Mouse (Mus musculus): Measurements from ENCODE around the gene H2al1j.
"Not testable (repeated sequence)": the region's sequence is repeated elsewhere in the genome, so short reads cannot be mapped to it uniquely, and the experiment has no call there.

H2al1j gene

DNA sequence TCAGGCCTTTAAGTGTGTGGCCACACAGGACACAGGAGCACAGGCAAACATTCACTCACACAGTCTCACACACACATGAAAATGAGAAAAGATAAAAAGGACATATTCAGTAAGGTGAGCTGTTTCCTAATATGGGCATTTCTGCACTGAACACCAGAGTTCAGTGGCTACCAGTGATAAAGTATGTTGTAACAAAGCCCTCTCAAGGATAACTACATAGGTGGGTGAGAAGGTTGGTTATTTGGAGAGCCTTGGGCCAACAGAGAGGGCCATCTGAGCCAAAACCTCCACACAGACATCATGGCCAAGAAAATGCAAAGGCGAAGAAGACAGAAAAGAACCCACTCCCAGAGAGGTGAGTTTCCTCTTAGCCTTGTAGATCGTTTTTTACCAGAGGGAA, at the start of gene H2al1j:
H2al1j (plus strand) TSS at position 301 of the 400 bp plus-strand sequence.
- DNase-seq, result not testable (repeated sequence)

DNA sequence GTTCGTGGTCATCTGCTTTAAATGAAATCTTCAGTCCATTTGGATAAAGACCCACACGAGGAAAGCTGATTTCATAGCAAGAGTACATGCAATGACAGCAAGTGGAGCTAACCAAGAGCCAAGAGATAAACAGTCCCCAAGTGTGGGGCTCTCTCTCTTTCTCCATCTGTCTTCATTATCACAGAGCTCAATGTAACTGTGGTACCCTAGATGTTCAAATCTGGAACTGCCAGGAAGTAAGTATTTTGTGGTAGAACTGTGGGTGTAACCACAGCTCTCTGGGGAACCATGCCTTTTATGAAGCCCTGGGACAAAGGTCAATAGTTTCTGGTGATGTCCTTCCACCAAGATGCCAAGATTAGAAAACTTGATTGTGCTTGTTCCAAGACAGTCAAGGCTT, 46.9 kb upstream of the H2al1j start:
- no peak for DNase-seq

DNA sequence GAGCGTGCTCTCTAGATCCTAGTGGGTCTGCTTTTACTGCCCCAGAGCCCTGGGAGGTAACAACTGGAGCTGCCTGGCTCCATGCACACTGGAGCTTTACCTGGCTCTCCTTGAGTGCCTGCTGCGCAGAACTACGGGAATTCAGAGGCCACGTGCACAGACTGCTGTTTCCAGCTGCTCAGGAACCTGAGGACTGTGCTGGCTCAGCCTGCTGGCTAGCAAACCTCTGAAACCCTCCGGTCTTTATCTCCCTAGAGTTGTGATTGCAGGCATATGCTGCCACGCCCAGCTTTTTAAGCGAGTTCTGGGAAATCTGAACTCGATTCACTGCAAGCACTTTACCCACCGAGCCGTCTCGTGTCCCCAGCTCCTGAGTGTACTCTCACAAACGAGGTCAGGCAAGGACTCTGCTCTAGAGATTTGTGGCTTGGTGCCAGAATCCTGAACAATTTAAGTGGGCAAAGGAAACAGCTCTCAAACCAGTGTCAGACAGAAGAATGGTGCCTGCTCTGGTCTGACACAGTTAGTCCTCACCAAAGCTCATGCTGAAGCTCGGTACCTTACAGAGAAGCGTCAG, 39.2 kb upstream of the H2al1j start:
- no peak for DNase-seq

- no peak for DNase-seq
These were observed 38.4 kb upstream of the H2al1j start for GRCm38 (mm10) chrX:11289244-11289643.

GRCm38 (mm10) chrX:11298957-11299356, 28.7 kb upstream of the H2al1j start, which contains the start of gene H2al1a:
TSS of gene H2al1a (plus strand) at chrX:11299257.
- not testable (repeated sequence) for DNase-seq

DNA sequence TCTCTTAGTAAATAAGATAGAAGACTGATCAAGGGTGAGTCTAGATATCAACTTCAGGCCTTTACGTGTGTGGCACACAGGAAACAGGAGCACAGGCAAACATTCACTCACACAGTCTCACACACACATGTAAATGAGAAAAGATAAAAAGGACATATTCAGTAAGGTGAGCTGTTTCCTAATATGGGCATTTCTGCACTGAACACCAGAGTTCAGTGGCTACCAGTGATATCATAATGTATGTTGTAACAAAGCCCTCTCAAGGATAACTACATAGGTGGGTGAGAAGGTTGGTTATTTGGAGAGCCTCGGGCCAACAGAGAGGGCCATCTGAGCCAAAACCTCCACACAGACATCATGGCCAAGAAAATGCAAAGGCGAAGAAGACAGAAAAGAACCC, 25.5 kb upstream of the H2al1j start, which contains the start of gene H2al1b:
H2al1b (plus strand) TSS at position 301 of the 400 bp plus-strand sequence.
- not testable (repeated sequence) for DNase-seq

- not testable (repeated sequence) for DNase-seq
These were observed 22.3 kb upstream of the H2al1j start, which contains the start of gene H2al1c for GRCm38 (mm10) chrX:11305355-11305754. TSS of gene H2al1c (plus strand) at chrX:11305655.

DNA sequence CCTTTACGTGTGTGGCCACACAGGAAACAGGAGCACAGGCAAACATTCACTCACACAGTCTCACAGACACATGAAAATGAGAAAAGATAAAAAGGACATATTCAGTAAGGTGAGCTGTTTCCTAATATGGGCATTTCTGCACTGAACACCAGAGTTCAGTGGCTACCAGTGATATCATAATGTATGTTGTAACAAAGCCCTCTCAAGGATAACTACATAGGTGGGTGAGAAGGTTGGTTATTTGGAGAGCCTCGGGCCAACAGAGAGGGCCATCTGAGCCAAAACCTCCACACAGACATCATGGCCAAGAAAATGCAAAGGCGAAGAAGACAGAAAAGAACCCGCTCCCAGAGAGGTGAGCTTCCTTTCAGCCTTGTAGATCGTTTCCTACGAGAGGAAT, 19.1 kb upstream of the H2al1j start, which contains the start of gene H2al1d:
H2al1d (plus strand) TSS at position 301 of the 400 bp plus-strand sequence.
- DNase-seq, result not testable (repeated sequence)

- DNase-seq, result not testable (repeated sequence)
These were observed 16.0 kb upstream of the H2al1j start, which contains the start of gene H2al1e for GRCm38 (mm10) chrX:11311634-11312033. TSS of gene H2al1e (plus strand) at chrX:11311934.

DNA sequence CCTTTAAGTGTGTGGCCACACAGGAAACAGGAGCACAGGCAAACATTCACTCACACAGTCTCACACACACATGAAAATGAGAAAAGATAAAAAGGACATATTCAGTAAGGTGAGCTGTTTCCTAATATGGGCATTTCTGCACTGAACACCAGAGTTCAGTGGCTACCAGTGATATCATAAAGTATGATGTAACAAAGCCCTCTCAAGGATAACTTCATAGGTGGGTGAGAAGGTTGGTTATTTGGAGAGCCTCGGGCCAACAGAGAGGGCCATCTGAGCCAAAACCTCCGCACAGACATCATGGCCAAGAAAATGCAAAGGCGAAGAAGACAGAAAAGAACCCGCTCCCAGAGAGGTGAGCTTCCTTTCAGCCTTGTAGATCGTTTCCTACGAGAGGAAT, 12.8 kb upstream of the H2al1j start, which contains the start of gene H2al1f:
H2al1f (plus strand) TSS at position 301 of the 400 bp plus-strand sequence.
- not testable (repeated sequence) for DNase-seq

DNA sequence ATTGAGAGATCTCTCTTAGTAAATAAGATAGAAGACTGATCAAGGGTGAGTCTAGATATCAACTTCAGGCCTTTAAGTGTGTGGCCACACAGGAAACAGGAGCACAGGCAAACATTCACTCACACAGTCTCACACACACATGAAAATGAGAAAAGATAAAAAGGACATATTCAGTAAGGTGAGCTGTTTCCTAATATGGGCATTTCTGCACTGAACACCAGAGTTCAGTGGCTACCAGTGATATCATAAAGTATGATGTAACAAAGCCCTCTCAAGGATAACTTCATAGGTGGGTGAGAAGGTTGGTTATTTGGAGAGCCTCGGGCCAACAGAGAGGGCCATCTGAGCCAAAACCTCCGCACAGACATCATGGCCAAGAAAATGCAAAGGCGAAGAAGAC, 9.7 kb upstream of the H2al1j start, which contains the start of gene H2al1g:
H2al1g (plus strand) TSS at position 301 of the 400 bp plus-strand sequence.
- DNase-seq, result not testable (repeated sequence)

DNA sequence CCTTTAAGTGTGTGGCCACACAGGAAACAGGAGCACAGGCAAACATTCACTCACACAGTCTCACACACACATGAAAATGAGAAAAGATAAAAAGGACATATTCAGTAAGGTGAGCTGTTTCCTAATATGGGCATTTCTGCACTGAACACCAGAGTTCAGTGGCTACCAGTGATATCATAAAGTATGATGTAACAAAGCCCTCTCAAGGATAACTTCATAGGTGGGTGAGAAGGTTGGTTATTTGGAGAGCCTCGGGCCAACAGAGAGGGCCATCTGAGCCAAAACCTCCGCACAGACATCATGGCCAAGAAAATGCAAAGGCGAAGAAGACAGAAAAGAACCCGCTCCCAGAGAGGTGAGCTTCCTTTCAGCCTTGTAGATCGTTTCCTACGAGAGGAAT, 6.4 kb upstream of the H2al1j start, which contains the start of gene H2al1h:
H2al1h (plus strand) TSS at position 301 of the 400 bp plus-strand sequence.
- DNase-seq, result not testable (repeated sequence)

- DNase-seq, result not testable (repeated sequence)
These were observed 3.3 kb upstream of the H2al1j start, which contains the start of gene H2al1i for GRCm38 (mm10) chrX:11324359-11324758. TSS of gene H2al1i (plus strand) at chrX:11324659.

GRCm38 (mm10) chrX:11345762-11346161, 18.1 kb downstream of the H2al1j start:
- DNase-seq, result no peak

DNA sequence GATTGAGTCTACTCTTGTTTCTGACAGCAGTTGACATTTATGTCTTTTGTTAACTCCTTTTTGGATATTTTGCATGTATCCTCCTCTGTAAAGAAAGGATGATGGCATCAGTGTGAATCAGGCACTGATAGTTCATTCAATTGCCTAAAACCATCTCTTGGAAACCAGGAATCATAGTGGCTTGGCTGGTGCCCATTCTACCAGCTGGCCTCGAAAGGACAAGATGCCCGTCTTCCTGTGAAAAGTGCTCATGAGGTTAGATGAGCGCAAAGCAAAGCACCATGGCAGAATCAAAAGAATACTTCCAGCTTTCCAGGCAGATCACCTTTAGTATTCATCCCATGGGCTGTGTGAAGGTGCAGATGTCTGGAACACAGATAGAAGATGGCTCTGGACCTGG, 19.1 kb downstream of the H2al1j start:
- no peak for DNase-seq

GRCm38 (mm10) chrX:11360823-11361222, 33.2 kb downstream of the H2al1j start:
- DNase-seq, result no peak

DNA sequence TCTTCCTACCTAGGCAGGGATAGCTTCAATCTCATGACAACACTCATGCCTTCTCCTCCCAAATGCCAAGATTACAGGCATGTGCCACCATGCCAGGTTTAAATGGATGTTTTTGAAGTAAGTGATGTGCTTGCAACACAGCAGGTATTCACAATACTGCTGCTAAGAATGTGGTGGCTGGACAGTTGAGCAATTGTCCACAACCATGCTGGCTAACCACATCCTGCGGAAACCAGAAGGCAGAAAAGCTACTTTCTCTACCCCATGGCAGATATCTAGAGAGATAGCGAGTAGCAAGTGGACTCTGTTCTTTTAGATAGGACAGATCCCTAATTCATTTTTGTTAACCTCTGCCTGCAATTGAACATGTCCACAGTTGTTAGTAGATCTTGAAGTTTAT, 33.6 kb downstream of the H2al1j start:
- no peak for DNase-seq

GRCm38 (mm10) chrX:11363890-11364289, 36.3 kb downstream of the H2al1j start:
- no peak for DNase-seq

DNA sequence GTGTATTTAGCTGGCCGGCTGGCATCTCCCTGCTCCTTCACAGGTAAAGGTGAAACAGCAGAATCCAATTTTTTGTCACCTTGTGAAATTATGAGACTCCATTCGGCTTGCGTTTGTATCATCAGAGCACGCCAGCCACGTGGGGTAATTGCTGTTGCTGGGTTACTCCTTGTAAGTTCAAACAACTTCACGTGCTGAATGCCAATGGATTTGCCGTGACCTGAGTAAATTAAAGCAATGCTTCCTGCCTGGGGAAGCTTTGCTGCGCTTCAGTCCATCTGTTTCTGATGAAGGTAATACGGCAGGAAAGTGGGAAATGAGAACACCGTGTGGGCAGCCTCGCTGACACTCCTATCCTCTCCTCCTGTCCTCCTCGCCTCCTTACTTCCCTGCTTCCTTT, 37.5 kb downstream of the H2al1j start:
- no peak for DNase-seq

Data from right cerebral cortex, postnatal 14 days (tissue).